Mouse (Mus musculus) myocyte (in vitro differentiated cells): ENCODE results near the gene Ezh2.

Experiments
- E2F4 ChIP-seq: IDR thresholded peaks from one replicate; pipeline ENCODE4 v1.6.1; 2011; ENCODE audit warnings: mild to moderate bottlenecking, control low read depth, moderate library complexity; ENCODE audit not compliant: insufficient read depth
- MAX ChIP-seq: IDR thresholded peaks from one replicate; pipeline ENCODE4 v1.6.1; 2011; ENCODE audit warnings: low read depth, mild to moderate bottlenecking, control low read depth
- MYOD1 ChIP-seq, 3 experiments: IDR thresholded peaks; one replicate each; pipeline ENCODE4 v1.6.1; 2011; ENCODE audit warnings: control low read depth in 2 of 3, low read depth in 2 of 3, mild to moderate bottlenecking in 2 of 3, moderate library complexity in 1 of 3; ENCODE audit not compliant: insufficient read length in 2 of 3, control insufficient read depth in 1 of 3
- MYOG ChIP-seq, 3 experiments: IDR thresholded peaks; one replicate each; pipeline ENCODE4 v1.6.1; 2011; ENCODE audit warnings: control low read depth in 2 of 3, low read depth in 2 of 3, mild to moderate bottlenecking in 2 of 3; ENCODE audit not compliant: insufficient read length in 2 of 3, control insufficient read depth in 1 of 3, insufficient read depth in 1 of 3
- POLR2A ChIP-seq: IDR thresholded peaks from one replicate; pipeline ENCODE4 v1.6.1; 2011; ENCODE audit warnings: low read depth, mild to moderate bottlenecking, control low read depth, moderate library complexity; ENCODE audit not compliant: insufficient read length
- POLR2AphosphoS2 ChIP-seq: IDR thresholded peaks from one replicate; pipeline ENCODE4 v1.6.1; 2011; ENCODE audit warnings: low read depth, control low read depth; ENCODE audit not compliant: insufficient read length
- SRF ChIP-seq: IDR thresholded peaks from one replicate; pipeline ENCODE4 v1.6.1; 2011; ENCODE audit warnings: low read depth; ENCODE audit not compliant: control insufficient read depth, insufficient read length
- TCF3 ChIP-seq: IDR thresholded peaks from one replicate; pipeline ENCODE4 v1.6.1; 2011; ENCODE audit warnings: low read depth, control low read depth; ENCODE audit not compliant: insufficient read length
- USF1 ChIP-seq: IDR thresholded peaks from one replicate; pipeline ENCODE4 v1.6.1; 2011; ENCODE audit warnings: low read depth, mild to moderate bottlenecking, control low read depth, moderate library complexity

GRCm38 (mm10) chr6:47636527-47637076 is 41.5 kb upstream of the Ezh2 start:
- no peak for TF ChIP-seq MYOD1 (IDR thresholded peaks at IDR 0.05; ENCODE audit: control insufficient read depth in 1 of 3, insufficient read length in 2 of 3, low read depth in 2 of 3)
- no peak for TF ChIP-seq E2F4
- TF ChIP-seq POLR2A: no peak
- no peak for TF ChIP-seq MAX
- TF ChIP-seq USF1: no peak
- no peak for TF ChIP-seq SRF
- no peak for TF ChIP-seq MYOG (IDR thresholded peaks at IDR 0.05; ENCODE audit: control insufficient read depth in 1 of 3, insufficient read depth in 1 of 3, insufficient read length in 2 of 3, low read depth in 2 of 3)
- no peak for TF ChIP-seq POLR2AphosphoS2
- TF ChIP-seq TCF3: no peak
